Mouse (Mus musculus) adrenal gland, adult (tissue): ENCODE results near the gene Dynlrb2.

Experiments used
- DNase-seq, 2 experiments: peaks; one replicate each; pipeline ENCODE4 v3.0.0; 2022 to 2023; ENCODE audit warnings: low spot score in 1 of 2; ENCODE audit not compliant: inconsistent age in 2 of 2

Dynlrb2 gene

GRCm38 (mm10) chr8:116538763-116539162 is 34.0 kb downstream of the Dynlrb2 start:
- DNase-seq = no peak

- no peak for DNase-seq
These were observed 35.4 kb downstream of the Dynlrb2 start for GRCm38 (mm10) chr8:116540136-116540535.

GRCm38 (mm10) chr8:116542842-116543241 is 38.1 kb downstream of the Dynlrb2 start:
- DNase-seq = peak in 1 of 2 experiments; percentile 28

- DNase-seq = no peak
These were observed 38.6 kb downstream of the Dynlrb2 start for GRCm38 (mm10) chr8:116543366-116543765.

- DNase-seq = peak; percentile 19 to 28
These were observed 47.5 kb downstream of the Dynlrb2 start for GRCm38 (mm10) chr8:116552255-116552654.

GRCm38 (mm10) chr8:116552778-116553177 is 48.0 kb downstream of the Dynlrb2 start:
- no peak for DNase-seq
